Mouse (Mus musculus): ENCODE data around the gene Stag1.

GRCm38 (mm10) chr9:100898042-100898441, 300.4 kb downstream of the Stag1 start:
- TF ChIP-seq CTCF (IDR thresholded peaks at IDR 0.05; ENCODE audit: extremely low read depth, insufficient read depth, low read length) (no peak), POLR2A (IDR thresholded peaks at IDR 0.05; ENCODE audit: extremely low read depth, insufficient read depth, low read length) (no peak)
